Mouse (Mus musculus) liver, embryonic 14.5 days (tissue): Measurements from ENCODE around the gene Nup205.

Source experiments
- CTCF ChIP-seq: IDR thresholded peaks from 2 replicates; pipeline ENCODE4 v1.5.1; 2016; ENCODE audit warnings: antibody characterized with exemption, low read depth, control low read depth
- EP300 ChIP-seq: IDR thresholded peaks from 2 replicates; pipeline ENCODE4 v1.6.1; 2016; ENCODE audit warnings: antibody characterized with exemption, low read depth

- no peak for TF ChIP-seq CTCF
- TF ChIP-seq EP300, result no peak
These were observed 94.1 kb downstream of the Nup205 start for GRCm38 (mm10) chr6:35271094-35271855.
